Mouse (Mus musculus) myocyte (in vitro differentiated cells): Measurements from ENCODE around the gene Ccdc171.

Experiments used
- CEBPB ChIP-seq: IDR thresholded peaks from 2 replicates; pipeline ENCODE4 v1.6.1; 2011; ENCODE audit warnings: mild to moderate bottlenecking, moderate library complexity; ENCODE audit not compliant: poor library complexity, insufficient read depth, severe bottlenecking
- E2F4 ChIP-seq: IDR thresholded peaks from one replicate; pipeline ENCODE4 v1.6.1; 2011; ENCODE audit warnings: mild to moderate bottlenecking, control low read depth, moderate library complexity; ENCODE audit not compliant: insufficient read depth
- MAX ChIP-seq: IDR thresholded peaks from one replicate; pipeline ENCODE4 v1.6.1; 2011; ENCODE audit warnings: low read depth, mild to moderate bottlenecking, control low read depth
- MYOD1 ChIP-seq, 3 experiments: IDR thresholded peaks; one replicate each; pipeline ENCODE4 v1.6.1; 2011; ENCODE audit warnings: control low read depth in 2 of 3, low read depth in 2 of 3, mild to moderate bottlenecking in 2 of 3, moderate library complexity in 1 of 3; ENCODE audit not compliant: insufficient read length in 2 of 3, control insufficient read depth in 1 of 3
- MYOG ChIP-seq, 3 experiments: IDR thresholded peaks; one replicate each; pipeline ENCODE4 v1.6.1; 2011; ENCODE audit warnings: control low read depth in 2 of 3, low read depth in 2 of 3, mild to moderate bottlenecking in 2 of 3; ENCODE audit not compliant: insufficient read length in 2 of 3, control insufficient read depth in 1 of 3, insufficient read depth in 1 of 3
- POLR2A ChIP-seq: IDR thresholded peaks from one replicate; pipeline ENCODE4 v1.6.1; 2011; ENCODE audit warnings: low read depth, mild to moderate bottlenecking, control low read depth, moderate library complexity; ENCODE audit not compliant: insufficient read length
- SRF ChIP-seq: IDR thresholded peaks from one replicate; pipeline ENCODE4 v1.6.1; 2011; ENCODE audit warnings: low read depth; ENCODE audit not compliant: control insufficient read depth, insufficient read length
- TCF12 ChIP-seq: IDR thresholded peaks from one replicate; pipeline ENCODE4 v1.6.1; 2011; ENCODE audit warnings: mild to moderate bottlenecking, control low read depth; ENCODE audit not compliant: poor library complexity, insufficient read depth, severe bottlenecking
- USF1 ChIP-seq: IDR thresholded peaks from one replicate; pipeline ENCODE4 v1.6.1; 2011; ENCODE audit warnings: low read depth, mild to moderate bottlenecking, control low read depth, moderate library complexity

GRCm38 (mm10) chr4:83512644-83513043 lies 12.7 kb upstream of the Ccdc171 start:
- TF ChIP-seq CEBPB = no peak
- TF ChIP-seq MAX = no peak
- TF ChIP-seq SRF = no peak
- no peak for TF ChIP-seq USF1
- peak in 1 of 3 experiments; percentile 30 for TF ChIP-seq MYOG (IDR thresholded peaks at IDR 0.05; ENCODE audit: control insufficient read depth in 1 of 3, insufficient read depth in 1 of 3, insufficient read length in 2 of 3, low read depth in 2 of 3)
- TF ChIP-seq POLR2A = no peak
- no peak for TF ChIP-seq E2F4
- TF ChIP-seq TCF12 = no peak
- TF ChIP-seq MYOD1 (IDR thresholded peaks at IDR 0.05; ENCODE audit: control insufficient read depth in 1 of 3, insufficient read length in 2 of 3, low read depth in 2 of 3) = peak in 2 of 3 experiments; percentile 55 to 57
